ENCODE assay signal across 8 mouse cellular contexts in genomic region chr2:65619781-65620180, GRCm38 (mm10). TPM values are rescaled to one million over a fixed set of nuclear protein-coding genes. Genes with fewer than 3 reads are reported as not detected.
DNase-seq lines count a peak whose midpoint lies in the region; ATAC-seq and TF ChIP-seq lines count a peak whose summit lies in the region.

No protein-coding gene starts in this region.

- no peaks in the 10 kb centered on the region for H3K27me3 ChIP-seq in limb, embryonic 14.5 days (ENCODE audit: control insufficient read depth, insufficient read depth, low read length)

- H3K9ac ChIP-seq in limb, embryonic 14.5 days (ENCODE audit: low read depth, low read length, severe bottlenecking), result no peak overlapping the region

- H3K4me3 ChIP-seq in limb, embryonic 14.5 days (replicated peaks; ENCODE audit: low read length), result no peak overlapping the region

- TF ChIP-seq POLR2A in limb, embryonic 14.5 days (IDR thresholded peaks at IDR 0.05; ENCODE audit: borderline replicate concordance, extremely low read depth, insufficient read depth, insufficient read length), result no peak

- no peaks in the 10 kb centered on the region for H3K9me3 ChIP-seq in limb, embryonic 14.5 days (ENCODE audit: control insufficient read depth, low read length)

- intact Hi-C loops in left cerebral cortex, postnatal 4 days (cut with DNase I), result loop anchor here (2.0 kb wide), 1 partner anchor 49 kb away; no protein-coding TSS in a partner anchor

- no peaks in the 10 kb centered on the region for H3K36me3 ChIP-seq in limb, embryonic 14.5 days (ENCODE audit: control insufficient read depth, insufficient read depth, low read length)

- ATAC-seq in limb, embryonic 14.5 days (ENCODE audit: low FRiP score, low read depth), result no peak
- no peak for ATAC-seq in inflammation-experienced regulatory T-cells, adult 6 months

- no peak overlapping the region for H3K27ac ChIP-seq in limb, embryonic 14.5 days (replicated peaks; ENCODE audit: low read depth, low read length)

- H3K4me1 ChIP-seq in limb, embryonic 14.5 days (ENCODE audit: control insufficient read depth, insufficient read depth, low read length), result no peaks in the 10 kb centered on the region

- H3K4me2 ChIP-seq in limb, embryonic 14.5 days (replicated peaks; ENCODE audit: low read depth, low read length, severe bottlenecking), result no peak overlapping the region

- peak; percentile 18 for DNase-seq in left cerebral cortex, postnatal 4 days
- DNase-seq in left cerebral cortex, adult 18-20 months (ENCODE audit: low spot score in 2 of 2), result no peak
- peak; percentile 81 for DNase-seq in NIH3T3 (ENCODE audit: low read depth)
- DNase-seq in c-Kit-positive CD71-negative TER-119-negative erythroid progenitor cells, embryonic 14.5 days (ENCODE audit: low read depth), result peak; percentile 33
- DNase-seq in limb, embryonic 14.5 days (ENCODE audit: low spot score), result peak; percentile 83
- DNase-seq in layer of hippocampus, postnatal 36 days, result no peak
- no peak for DNase-seq in spleen, adult 18-20 months

- WGBS in limb, embryonic 14.5 days, result 17% methylated on average over 5 of the region's 5 CpGs

RNA-seq across cellular contexts. Expression of gene Scn2a, which starts 0.8 kb away (rescaled TPM):
- total RNA-seq in left cerebral cortex, postnatal 4 days (2021), result 100 to 1,000 TPM; 227 TPM
- 100 to 1,000 TPM; 274 to 310 TPM for total RNA-seq in left cerebral cortex, adult 18-20 months (2021)
- polyA plus RNA-seq in limb, embryonic 14.5 days (2012; rRNA removed), result 2.3 and 3.2 TPM in 2 replicates
- polyA plus RNA-seq in limb, embryonic 14.5 days (2014; fragmentation: Nextera tagmentation; extraction: Ambion mirVana), result 4.1 and 5.3 TPM in 2 replicates
- 100 to 1,000 TPM; 247 to 255 TPM for total RNA-seq in layer of hippocampus, postnatal 36 days (2021)
- polyA plus RNA-seq in inflammation-experienced regulatory T-cells, adult 6 months (2017; shearing (Covaris generic)), result under 1 TPM; 0.50 to 0.80 (median 0.55) TPM

RNA-seq across cellular contexts. Expression of gene Scn3a, which starts 52.4 kb away (rescaled TPM):
- total RNA-seq in left cerebral cortex, postnatal 4 days (2021), result 10 to 100 TPM; 94.8 to 96.6 TPM
- 10 to 100 TPM; 29.4 to 35.4 TPM for total RNA-seq in left cerebral cortex, adult 18-20 months (2021)
- polyA plus RNA-seq in limb, embryonic 14.5 days (2012; rRNA removed), result 1.8 and 1.9 TPM in 2 replicates
- polyA plus RNA-seq in limb, embryonic 14.5 days (2014; fragmentation: Nextera tagmentation; extraction: Ambion mirVana), result 1.7 TPM in 2 replicates
- 10 to 100 TPM; 35.3 to 39.5 TPM for total RNA-seq in layer of hippocampus, postnatal 36 days (2021)
- polyA plus RNA-seq in inflammation-experienced regulatory T-cells, adult 6 months (2017; shearing (Covaris generic)), result not detected

Comparison
In these comparisons a context has a peak if more than half of its experiments do, and no peak if none do; other contexts are left out.
1. DNase-seq: peak in left cerebral cortex, postnatal 4 days (single experiment), NIH3T3 (single experiment), c-Kit-positive CD71-negative TER-119-negative erythroid progenitor cells, embryonic 14.5 days (single experiment) and limb, embryonic 14.5 days (single experiment); none in left cerebral cortex, adult 18-20 months (0 of 2), layer of hippocampus, postnatal 36 days (0 of 2) and spleen, adult 18-20 months (0 of 2).